Mouse (Mus musculus): ENCODE data around the gene Sh3rf1.

GRCm38 (mm10) chr8:61185274-61186198 lies 38.1 kb upstream of the Sh3rf1 start:
- TF ChIP-seq EP300 (optimal IDR thresholded peaks at IDR 0.05) (no peak), CTCF (IDR thresholded peaks at IDR 0.05; ENCODE audit: low read depth) (no peak)
